Mouse (Mus musculus) embryonic facial prominence, embryonic 13.5 days (tissue): ENCODE data around the gene Thsd7b. TPM values are rescaled to one million over a fixed set of nuclear protein-coding genes. Genes with fewer than 3 reads are reported as not detected.
"Not testable (repeated sequence)": the region's sequence is repeated elsewhere in the genome, so short reads cannot be mapped to it uniquely, and the experiment has no call there.

Source experiments
- ATAC-seq: fragments of 200-750 bp; cut with Nextera tagmentation; 2 replicates; pipeline ENCODE4 v1.8.0; 2017; ENCODE audit warnings: low read depth; ENCODE audit not compliant: insufficient number of reproducible peaks, insufficient read depth, low FRiP score, low TSS enrichment
- H3K27ac ChIP-seq: fragments of 300-500 bp; sonication (generic); 2 replicates; pipeline ENCODE4 v1.5.1; 2015; ENCODE audit warnings: moderate library complexity, mild to moderate bottlenecking, inconsistent platforms
- H3K27me3 ChIP-seq: fragments of 300-500 bp; sonication (generic); 2 replicates; pipeline ENCODE4 v1.6.1; 2015; ENCODE audit warnings: mild to moderate bottlenecking, inconsistent platforms
- H3K36me3 ChIP-seq: fragments of 300-500 bp; sonication (generic); 2 replicates; pipeline ENCODE4 v1.6.1; 2015; ENCODE audit warnings: mild to moderate bottlenecking, inconsistent platforms
- H3K4me1 ChIP-seq: fragments of 300-500 bp; sonication (generic); 2 replicates; pipeline ENCODE4 v1.6.1; 2015; ENCODE audit warnings: inconsistent platforms
- H3K4me2 ChIP-seq: fragments of 300-500 bp; sonication (generic); 2 replicates; pipeline ENCODE4 v1.6.1; 2015; ENCODE audit warnings: moderate library complexity, mild to moderate bottlenecking, inconsistent platforms
- H3K4me3 ChIP-seq: fragments of 300-500 bp; sonication (generic); 2 replicates; pipeline ENCODE4 v1.5.1; 2015; ENCODE audit warnings: mild to moderate bottlenecking, inconsistent platforms
- H3K9ac ChIP-seq: fragments of 300-500 bp; sonication (generic); 2 replicates; pipeline ENCODE4 v1.6.1; 2015; ENCODE audit warnings: mild to moderate bottlenecking, inconsistent platforms
- H3K9me3 ChIP-seq: fragments of 300-500 bp; sonication (generic); 2 replicates; pipeline ENCODE4 v1.6.1; 2016; ENCODE audit warnings: inconsistent platforms
- WGBS: fragments of 180-500 bp; shearing (Covaris S2); methylation state at CpG from one replicate; pipeline ENCODE4 v1.1.7; 2015; ENCODE audit warnings: mixed read lengths; 5-methylcytosine and 5-hydroxymethylcytosine counted together
- polyA plus RNA-seq: library from polyadenylated mRNA; unstranded; fragments of >200 nt; fragmentation: Nextera tagmentation; extraction: Ambion mirVana; gene quantifications from 2 replicates; pipeline ENCODE4 v1.2.1, GENCODE M21; 2015

The Thsd7b gene
- polyA plus RNA-seq, 1 experiment from 2014 or later, result 3.5 TPM

DNA sequence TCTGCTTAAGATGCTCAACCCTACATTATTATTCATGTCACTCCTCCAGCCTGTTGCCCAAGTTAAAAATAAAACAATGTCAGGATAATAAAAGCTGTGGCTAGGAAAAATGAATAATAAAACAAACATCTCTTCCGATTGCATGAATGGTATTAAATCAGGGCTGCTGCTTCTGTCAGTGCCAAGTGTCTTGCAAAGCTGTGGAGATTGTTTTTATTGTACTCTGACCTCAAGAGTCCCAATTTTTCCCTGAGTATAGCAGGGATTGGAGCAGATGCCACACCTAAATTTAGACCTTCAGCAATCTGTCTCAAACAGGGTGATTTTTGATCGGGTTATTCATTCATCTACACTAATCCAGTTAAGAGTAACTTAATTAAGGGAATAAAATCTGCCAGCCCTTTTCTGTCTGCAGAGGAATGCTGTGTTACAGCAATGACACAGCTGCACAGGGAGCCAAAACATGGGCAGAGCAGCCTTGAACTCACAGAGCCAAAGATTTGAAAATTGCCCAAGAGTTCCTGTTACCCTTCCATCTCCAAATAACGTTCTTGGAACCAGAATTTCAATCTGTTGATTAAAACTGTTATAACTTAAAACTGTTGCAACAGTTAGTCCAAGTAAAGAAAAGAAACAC is 316.4 kb downstream of the Thsd7b start:
- no peaks in the 10 kb centered on the region for H3K36me3 ChIP-seq
- WGBS, result 61% methylated on average over 3 of the region's 3 CpGs
- H3K27ac ChIP-seq, result no peak overlapping the region
- no peaks in the 10 kb centered on the region for H3K27me3 ChIP-seq
- no peak overlapping the region for H3K4me2 ChIP-seq
- H3K4me1 ChIP-seq, result no peaks in the 10 kb centered on the region
- H3K9me3 ChIP-seq, result no peaks in the 10 kb centered on the region
- H3K9ac ChIP-seq, result no peak overlapping the region
- H3K4me3 ChIP-seq, result no peak overlapping the region
- ATAC-seq, result no peak

DNA sequence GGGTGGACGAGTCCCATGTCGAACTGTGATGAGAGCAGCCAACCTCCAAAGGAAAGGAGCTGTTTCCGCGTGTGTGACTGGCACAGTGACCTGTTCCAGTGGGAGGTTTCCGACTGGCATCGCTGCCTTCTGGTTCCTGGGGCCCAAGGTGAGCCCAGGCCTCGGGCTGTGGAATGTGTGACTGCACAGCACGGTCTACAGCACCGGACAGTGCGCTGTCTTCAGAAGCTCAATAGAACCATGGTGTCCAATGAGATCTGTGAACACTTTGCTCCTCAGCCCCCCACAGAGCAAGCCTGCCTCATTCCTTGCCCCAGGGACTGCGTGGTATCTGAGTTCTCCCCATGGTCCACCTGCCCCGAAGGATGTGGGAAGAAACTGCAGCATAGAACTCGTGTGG is 322.3 kb downstream of the Thsd7b start:
- no peaks in the 10 kb centered on the region for H3K36me3 ChIP-seq
- H3K9me3 ChIP-seq, result no peaks in the 10 kb centered on the region
- no peaks in the 10 kb centered on the region for H3K27me3 ChIP-seq
- no peaks in the 10 kb centered on the region for H3K4me1 ChIP-seq
- no peak overlapping the region for H3K9ac ChIP-seq
- ATAC-seq, result no peak
- no peak overlapping the region for H3K27ac ChIP-seq
- no peak overlapping the region for H3K4me2 ChIP-seq
- 88% methylated on average over 13 of the region's 13 CpGs for WGBS
- no peak overlapping the region for H3K4me3 ChIP-seq

DNA sequence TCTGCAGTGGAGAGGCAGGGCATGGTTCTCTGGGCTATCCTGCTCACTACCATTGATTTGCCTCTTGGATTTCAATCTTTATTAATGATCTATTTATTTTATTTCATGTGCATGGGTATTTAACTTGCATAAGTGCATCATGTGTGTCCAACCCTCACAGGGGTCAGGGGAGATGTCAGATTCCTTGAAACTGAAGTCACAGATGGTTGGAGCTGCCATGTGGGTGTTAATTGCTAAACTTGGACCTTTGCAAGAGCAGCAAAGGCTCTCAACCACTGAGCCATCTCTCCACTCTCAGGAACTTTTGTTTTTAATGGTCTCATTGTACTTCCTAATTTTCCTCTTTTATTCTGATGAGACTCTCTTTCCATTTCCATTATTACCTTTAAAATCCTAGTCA is 327.8 kb downstream of the Thsd7b start:
- Histone ChIP-seq H3K4me1 (no peaks in the 10 kb centered on the region), H3K9me3 (no peaks in the 10 kb centered on the region), H3K27me3 (no peaks in the 10 kb centered on the region), H3K36me3 (no peaks in the 10 kb centered on the region), H3K9ac (no peak overlapping the region), H3K27ac (no peak overlapping the region), H3K4me3 (no peak overlapping the region), H3K4me2 (no peak overlapping the region)
- ATAC-seq, result no peak

DNA sequence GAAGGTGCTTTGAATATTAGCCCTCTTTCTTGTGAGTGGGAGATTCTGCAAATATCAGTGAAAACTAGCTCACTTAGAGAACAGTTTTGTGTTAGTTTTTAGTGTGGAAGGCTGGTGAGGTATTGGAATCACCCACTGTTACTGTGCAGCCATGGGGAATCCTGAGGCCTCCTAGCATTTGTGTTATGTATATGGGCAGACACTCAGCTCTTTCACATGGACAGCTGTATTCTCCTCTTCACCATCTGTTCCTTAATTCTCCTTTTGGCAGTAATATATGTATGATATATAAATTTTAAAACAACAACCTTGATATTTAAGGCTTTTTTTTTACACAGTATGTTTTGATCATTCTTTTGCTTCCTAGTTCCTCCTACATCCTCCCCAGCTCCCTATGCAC is 329.2 kb downstream of the Thsd7b start:
- no peaks in the 10 kb centered on the region for H3K36me3 ChIP-seq
- ATAC-seq, result no peak
- no peak overlapping the region for H3K4me3 ChIP-seq
- H3K4me1 ChIP-seq, result no peaks in the 10 kb centered on the region
- H3K9ac ChIP-seq, result no peak overlapping the region
- H3K4me2 ChIP-seq, result no peak overlapping the region
- no peaks in the 10 kb centered on the region for H3K27me3 ChIP-seq
- H3K9me3 ChIP-seq, result no peaks in the 10 kb centered on the region
- no peak overlapping the region for H3K27ac ChIP-seq

DNA sequence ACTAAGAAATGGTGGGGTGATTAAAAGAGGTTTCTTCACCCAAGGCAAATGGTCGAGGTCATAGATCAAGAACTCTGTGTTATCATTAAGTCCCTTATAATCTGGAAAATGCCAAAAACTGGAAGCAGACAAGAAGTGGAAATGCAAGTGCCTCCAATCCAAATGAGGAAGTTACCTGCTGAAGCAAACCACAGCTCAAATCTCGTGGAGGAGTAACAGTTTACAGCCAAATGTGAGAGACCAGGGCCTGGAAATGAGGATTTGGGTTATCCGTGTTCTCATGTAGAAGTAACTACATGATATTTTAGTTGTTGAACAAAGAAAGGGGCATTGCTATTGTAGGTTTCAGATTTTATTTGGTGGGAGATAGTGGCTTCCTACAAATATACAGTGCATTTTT is 335.3 kb downstream of the Thsd7b start:
- no peaks in the 10 kb centered on the region for H3K27me3 ChIP-seq
- no peak overlapping the region for H3K9ac ChIP-seq
- no peaks in the 10 kb centered on the region for H3K4me1 ChIP-seq
- H3K4me3 ChIP-seq, result no peak overlapping the region
- H3K36me3 ChIP-seq, result no peaks in the 10 kb centered on the region
- WGBS, result 62% methylated on average over 3 of the region's 3 CpGs
- H3K4me2 ChIP-seq, result no peak overlapping the region
- H3K9me3 ChIP-seq, result no peaks in the 10 kb centered on the region
- no peak overlapping the region for H3K27ac ChIP-seq
- no peak for ATAC-seq

DNA sequence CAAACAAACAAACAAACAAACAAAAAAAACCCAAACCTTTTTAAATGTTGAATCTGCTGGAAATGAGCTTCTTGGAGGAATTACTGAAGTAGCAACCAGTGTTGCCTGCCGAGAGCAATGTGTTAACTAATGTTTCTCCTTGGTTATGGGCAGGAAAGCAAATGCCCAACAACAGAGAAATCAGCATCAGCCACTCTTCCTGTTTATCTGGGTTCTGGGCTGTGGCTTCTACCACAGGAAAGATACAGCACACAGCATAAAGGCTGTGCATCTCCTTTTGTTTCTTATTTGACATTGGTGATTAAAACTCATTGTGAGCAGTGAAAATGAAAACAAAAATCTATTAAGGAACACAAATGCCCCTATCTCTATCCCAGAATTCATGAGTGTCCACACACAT is 343.0 kb downstream of the Thsd7b start:
- Histone ChIP-seq H3K4me1 (no peaks in the 10 kb centered on the region), H3K4me3 (no peak overlapping the region), H3K9ac (no peak overlapping the region), H3K27me3 (no peaks in the 10 kb centered on the region), H3K27ac (no peak overlapping the region), H3K4me2 (no peak overlapping the region), H3K9me3 (no peaks in the 10 kb centered on the region), H3K36me3 (no peaks in the 10 kb centered on the region)
- no peak for ATAC-seq
- WGBS, result 76% methylated on average over 1 of the region's 1 CpGs

DNA sequence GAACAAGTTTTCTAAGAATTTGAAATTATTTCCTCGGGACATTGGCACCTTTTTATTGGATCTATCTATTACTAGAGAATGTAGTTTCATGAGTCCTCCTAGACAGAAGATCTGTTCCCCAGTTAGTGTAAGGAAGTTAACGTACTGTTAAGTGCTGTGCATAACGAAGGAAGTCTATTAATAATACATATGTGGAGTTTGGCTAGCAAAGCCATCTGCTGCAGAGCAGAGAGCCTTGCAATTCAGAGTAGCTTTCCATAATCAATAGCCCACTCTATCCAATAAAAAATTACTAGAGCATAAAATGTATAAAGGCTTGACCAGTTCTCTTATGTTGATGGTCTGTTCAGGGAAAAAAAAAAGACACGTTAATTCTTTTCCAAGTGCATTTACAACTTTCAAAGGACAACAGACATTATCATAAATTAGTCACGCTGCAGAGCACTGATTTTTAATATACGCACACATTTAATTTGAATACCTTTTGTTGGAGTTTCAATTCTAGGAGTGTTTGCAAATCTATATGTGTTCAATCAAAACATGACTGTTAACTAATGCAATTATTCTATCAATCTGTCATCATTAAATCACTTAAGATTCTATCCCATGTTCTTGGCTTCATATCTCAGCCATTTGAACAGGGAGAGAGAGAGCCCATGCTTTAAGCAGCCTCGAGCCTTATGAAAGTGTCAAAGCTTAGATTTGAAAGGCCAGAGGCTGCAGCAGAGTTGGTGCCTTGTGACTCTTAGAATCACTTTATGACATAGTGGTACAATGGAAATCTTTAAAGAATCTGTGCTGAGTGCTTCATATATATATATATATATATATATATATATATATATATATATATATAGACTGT is 346.6 kb downstream of the Thsd7b start:
- WGBS, result 79% methylated on average over 7 of the region's 7 CpGs
- Histone ChIP-seq H3K4me1 (no peaks in the 10 kb centered on the region), H3K27me3 (no peaks in the 10 kb centered on the region)

DNA sequence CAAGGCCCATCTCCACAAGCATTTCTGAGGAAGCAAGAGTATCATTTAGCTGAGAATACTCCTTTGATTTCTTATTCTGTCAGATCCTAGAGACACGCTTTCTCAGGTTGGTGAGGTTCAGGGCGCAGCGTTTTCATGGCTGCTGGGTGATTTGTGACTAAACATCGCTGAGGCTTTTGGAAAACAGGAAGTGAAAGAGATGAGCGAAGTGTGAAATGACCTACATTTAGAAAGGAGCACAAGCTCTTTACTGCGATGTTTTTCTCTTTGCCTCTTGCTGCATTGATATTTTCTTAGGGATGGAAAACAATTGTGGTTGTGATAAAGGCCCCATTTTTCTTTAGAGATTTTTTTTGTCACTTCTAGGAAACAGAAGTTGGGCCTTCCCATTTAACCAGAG is 351.4 kb downstream of the Thsd7b start:
- Histone ChIP-seq H3K9me3 (no peaks in the 10 kb centered on the region), H3K4me2 (no peak overlapping the region), H3K4me1 (no peaks in the 10 kb centered on the region), H3K36me3 (no peaks in the 10 kb centered on the region), H3K27ac (no peak overlapping the region), H3K4me3 (no peak overlapping the region), H3K27me3 (no peaks in the 10 kb centered on the region), H3K9ac (no peak overlapping the region)
- no peak for ATAC-seq
- WGBS, result 81% methylated on average over 6 of the region's 6 CpGs

More for the DNA sequence above, 346.6 kb downstream of the Thsd7b start:
- no peaks in the 10 kb centered on the region for H3K9me3 ChIP-seq
- H3K36me3 ChIP-seq, result no peaks in the 10 kb centered on the region
- no peak overlapping the region for H3K9ac ChIP-seq
- no peak overlapping the region for H3K27ac ChIP-seq
- H3K4me3 ChIP-seq, result no peak overlapping the region
- no peak overlapping the region for H3K4me2 ChIP-seq
- ATAC-seq, result no peak

DNA sequence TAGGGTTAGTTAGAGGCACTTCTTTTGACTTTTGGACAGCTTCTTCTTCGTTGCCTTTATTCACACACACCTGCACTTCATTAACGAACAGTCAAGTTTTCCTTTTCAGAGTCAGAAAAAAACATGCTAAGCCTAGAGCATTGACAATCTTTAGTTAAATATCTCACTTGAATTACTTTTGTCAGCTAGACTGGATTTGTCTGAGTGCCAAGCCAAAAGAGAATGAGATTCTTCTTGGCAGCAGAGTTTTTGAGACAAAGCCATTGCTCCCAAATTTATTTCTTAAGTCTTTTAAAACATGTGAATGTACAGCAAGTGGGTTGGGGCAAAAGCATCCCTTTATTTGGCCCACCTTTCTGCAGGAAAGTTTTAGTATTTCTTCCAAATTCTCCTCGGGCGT is 362.0 kb downstream of the Thsd7b start:
- Histone ChIP-seq H3K27ac (no peak overlapping the region), H3K9me3 (no peaks in the 10 kb centered on the region), H3K9ac (no peak overlapping the region), H3K36me3 (no peaks in the 10 kb centered on the region), H3K4me3 (no peak overlapping the region), H3K27me3 (no peaks in the 10 kb centered on the region), H3K4me2 (no peak overlapping the region), H3K4me1 (no peaks in the 10 kb centered on the region)
- WGBS, result 62% methylated on average over 4 of the region's 4 CpGs
- no peak for ATAC-seq

DNA sequence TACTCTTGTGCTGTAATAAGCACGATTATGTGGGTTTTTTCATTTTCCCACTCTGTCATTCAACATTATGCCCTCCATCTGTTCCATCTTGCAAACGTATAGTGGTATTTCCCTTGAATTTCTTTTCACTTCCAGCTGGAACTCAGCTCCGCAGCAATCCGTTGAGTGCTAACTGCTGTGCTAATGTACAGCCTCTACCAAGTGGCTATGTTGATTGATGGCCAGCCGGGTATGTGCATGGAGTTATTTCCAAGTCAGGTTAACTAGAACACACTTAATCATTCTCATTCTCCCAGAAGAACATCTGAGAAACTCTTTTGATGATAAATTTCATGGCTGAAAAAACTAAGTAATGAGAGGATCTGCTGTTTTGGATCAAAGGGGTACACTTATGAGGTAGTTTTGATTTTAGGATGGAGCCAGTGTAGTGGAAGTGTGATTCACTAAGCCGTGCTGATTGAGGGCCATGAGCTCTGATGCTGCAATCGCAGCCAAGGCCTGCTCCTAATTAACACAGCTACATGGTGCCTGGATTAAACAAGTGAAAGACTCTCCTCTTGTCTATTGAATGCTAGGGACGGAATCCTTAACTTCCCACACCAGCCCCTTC is 371.3 kb downstream of the Thsd7b start:
- H3K36me3 ChIP-seq, result no peaks in the 10 kb centered on the region
- ATAC-seq, result no peak
- H3K4me2 ChIP-seq, result no peak overlapping the region
- no peaks in the 10 kb centered on the region for H3K4me1 ChIP-seq
- no peak overlapping the region for H3K9ac ChIP-seq
- no peak overlapping the region for H3K27ac ChIP-seq
- H3K4me3 ChIP-seq, result no peak overlapping the region
- WGBS, result 51% methylated on average over 8 of the region's 8 CpGs
- H3K9me3 ChIP-seq, result no peaks in the 10 kb centered on the region
- H3K27me3 ChIP-seq, result no peaks in the 10 kb centered on the region

DNA sequence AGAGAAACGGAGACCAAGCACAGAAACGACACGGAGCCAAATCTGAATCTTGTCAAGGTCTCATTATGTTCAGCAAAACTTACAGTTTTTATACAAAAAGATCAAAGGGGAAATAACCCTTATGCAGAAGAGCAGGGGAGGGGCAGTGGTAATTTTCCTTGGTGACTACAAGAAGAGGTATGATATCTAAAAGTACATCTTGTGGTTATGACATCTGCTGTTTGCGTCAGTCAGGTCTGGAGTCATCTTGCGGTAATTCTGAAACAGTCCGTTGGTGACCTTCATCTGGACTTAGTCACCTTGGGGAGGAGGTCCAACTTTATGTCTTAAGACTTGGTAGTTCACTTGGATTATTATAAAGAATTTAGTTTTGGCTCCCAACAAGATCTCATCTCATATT is 378.3 kb downstream of the Thsd7b start:
- H3K4me3 ChIP-seq, H3K27me3 ChIP-seq, ATAC-seq, H3K9ac ChIP-seq, H3K36me3 ChIP-seq, H3K9me3 ChIP-seq, H3K27ac ChIP-seq, H3K4me2 ChIP-seq, H3K4me1 ChIP-seq: not testable (repeated sequence)
- 86% methylated on average over 6 of the region's 6 CpGs for WGBS

DNA sequence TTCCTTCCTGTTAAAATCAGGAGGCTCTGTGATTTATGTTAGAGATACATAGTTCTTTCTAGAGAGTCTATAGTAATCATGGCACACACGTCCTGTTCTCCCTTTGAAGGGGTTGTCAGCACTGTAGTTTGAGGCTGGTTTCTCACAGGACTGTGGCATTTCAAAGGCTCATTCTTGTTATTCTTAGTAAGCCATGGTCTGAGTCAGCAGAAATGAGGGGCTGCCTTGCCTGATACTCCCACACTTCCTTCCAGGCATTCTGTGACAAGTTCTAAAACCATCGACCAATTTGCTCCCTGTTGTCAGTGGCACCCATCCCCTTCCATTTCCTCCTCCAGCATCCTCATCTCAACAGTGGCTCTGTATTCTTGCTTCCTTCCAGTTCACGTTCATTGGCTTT is 384.9 kb downstream of the Thsd7b start:
- no peak for ATAC-seq
- 54% methylated on average over 3 of the region's 3 CpGs for WGBS

More for the DNA sequence above, 384.9 kb downstream of the Thsd7b start:
- Histone ChIP-seq H3K9me3 (no peaks in the 10 kb centered on the region), H3K36me3 (no peaks in the 10 kb centered on the region), H3K4me2 (no peak overlapping the region), H3K27me3 (no peaks in the 10 kb centered on the region), H3K4me1 (no peaks in the 10 kb centered on the region), H3K9ac (no peak overlapping the region), H3K4me3 (no peak overlapping the region), H3K27ac (no peak overlapping the region)
